Mouse (Mus musculus) C2C12 (cell line): ENCODE data around the gene Tmco3.

Experiments used
- CEBPB ChIP-seq: IDR thresholded peaks from one replicate; pipeline ENCODE4 v1.6.1; 2011; ENCODE audit warnings: low read depth, mild to moderate bottlenecking, control low read depth, moderate library complexity
- CTCF ChIP-seq: IDR thresholded peaks from one replicate; pipeline ENCODE4 v1.5.1; 2011; ENCODE audit not compliant: control insufficient read depth, insufficient read depth, insufficient read length
- FOSL1 ChIP-seq: IDR thresholded peaks from one replicate; pipeline ENCODE4 v1.8.0; 2011; ENCODE audit warnings: mild to moderate bottlenecking, low read length; ENCODE audit not compliant: poor library complexity, insufficient read depth, severe bottlenecking
- MAX ChIP-seq: IDR thresholded peaks from one replicate; pipeline ENCODE4 v1.6.1; 2011; ENCODE audit warnings: mild to moderate bottlenecking, control low read depth
- MYOD1 ChIP-seq: IDR thresholded peaks from one replicate; pipeline ENCODE4 v1.6.1; 2011; ENCODE audit warnings: low read depth; ENCODE audit not compliant: control insufficient read depth, insufficient read length
- MYOG ChIP-seq: IDR thresholded peaks from one replicate; pipeline ENCODE4 v1.6.1; 2011; ENCODE audit not compliant: control insufficient read depth, insufficient read length; ENCODE audit errors: extremely low read depth
- USF1 ChIP-seq: IDR thresholded peaks from one replicate; pipeline ENCODE4 v1.6.1; 2011; ENCODE audit warnings: low read depth, mild to moderate bottlenecking, control low read depth, moderate library complexity

GRCm38 (mm10) chr8:13276941-13277447, 11.0 kb upstream of the Tmco3 start:
- TF ChIP-seq CTCF (no peak), FOSL1 (no peak), USF1 (no peak), MYOD1 (no peak), MAX (no peak), CEBPB (no peak), MYOG (no peak)
